Mouse (Mus musculus) hindbrain, embryonic 12.5 days (tissue): ENCODE data around the gene Vps50. TPM values are rescaled to one million over a fixed set of nuclear protein-coding genes. Genes with fewer than 3 reads are reported as not detected.
"Not testable (repeated sequence)": the region's sequence is repeated elsewhere in the genome, so short reads cannot be mapped to it uniquely, and the experiment has no call there.

ENCODE experiments used
- ATAC-seq: fragments of 200-750 bp; cut with Nextera tagmentation; 2 replicates; pipeline ENCODE4 v1.8.0; 2017; ENCODE audit warnings: moderate TSS enrichment; ENCODE audit not compliant: low FRiP score
- H3K27ac ChIP-seq: fragments of 300-500 bp; sonication (generic); 2 replicates; pipeline ENCODE4 v1.5.1; 2016; ENCODE audit warnings: mild to moderate bottlenecking
- H3K27me3 ChIP-seq: fragments of 300-500 bp; sonication (generic); 2 replicates; pipeline ENCODE4 v1.6.1; 2016; ENCODE audit warnings: mild to moderate bottlenecking
- H3K36me3 ChIP-seq: fragments of 300-500 bp; sonication (generic); 2 replicates; pipeline ENCODE4 v1.6.1; 2016; ENCODE audit warnings: mild to moderate bottlenecking
- H3K4me1 ChIP-seq: fragments of 300-500 bp; sonication (generic); 2 replicates; pipeline ENCODE4 v1.6.1; 2016
- H3K4me2 ChIP-seq: fragments of 300-500 bp; sonication (generic); replicated peaks from 2 replicates; pipeline ENCODE4 v1.6.1; 2016; ENCODE audit warnings: mild to moderate bottlenecking
- H3K4me3 ChIP-seq: fragments of 300-500 bp; sonication (generic); 2 replicates; pipeline ENCODE4 v1.5.1; 2016; ENCODE audit warnings: mild to moderate bottlenecking
- H3K9ac ChIP-seq: fragments of 300-500 bp; sonication (generic); 2 replicates; pipeline ENCODE4 v1.6.1; 2016; ENCODE audit warnings: mild to moderate bottlenecking, moderate library complexity
- H3K9me3 ChIP-seq: fragments of 300-500 bp; sonication (generic); replicated peaks from 2 replicates; pipeline ENCODE4 v1.6.1; 2016; ENCODE audit warnings: mild to moderate bottlenecking
- WGBS: fragments of 180-500 bp; shearing (Covaris S2); methylation state at CpG from one replicate; pipeline ENCODE4 v1.1.7; 2016; 5-methylcytosine and 5-hydroxymethylcytosine counted together
- polyA plus RNA-seq: library from polyadenylated mRNA; unstranded; fragments of >200 nt; fragmentation: Nextera tagmentation; extraction: Ambion mirVana; gene quantifications from 2 replicates; pipeline ENCODE4 v1.2.1, GENCODE M21; 2016

Gene Vps50
- polyA plus RNA-seq, 1 experiment from 2014 or later = 40.0 TPM

DNA sequence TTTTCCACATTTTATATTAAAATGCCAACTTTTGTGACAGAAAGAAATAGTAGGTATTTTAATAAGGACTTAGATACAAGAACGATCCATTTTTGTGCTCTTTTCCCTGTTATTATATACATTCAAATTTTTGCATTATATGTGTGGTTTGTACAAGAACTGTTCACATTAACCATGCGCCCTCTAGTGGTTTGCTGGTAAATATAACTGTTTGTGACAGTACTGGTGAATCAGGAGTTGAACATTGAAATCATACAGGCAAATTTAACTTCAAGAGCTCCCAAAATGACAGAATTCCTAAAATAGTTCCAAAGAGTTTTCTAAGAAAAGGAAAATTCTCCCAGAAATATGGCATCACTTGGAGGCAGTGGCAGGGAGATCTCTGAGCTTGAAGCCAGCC, 2.0 kb upstream of the Vps50 start:
- Histone ChIP-seq H3K36me3 (no peaks in the 10 kb centered on the region), H3K27me3 (no peaks in the 10 kb centered on the region), H3K4me1 (peaks cover 12% of the 10 kb centered on the region), H3K27ac (no peak overlapping the region), H3K9ac (no peak overlapping the region), H3K4me2 (no peak overlapping the region), H3K4me3 (no peak overlapping the region), H3K9me3 (no peaks in the 10 kb centered on the region)
- WGBS = 7% methylated on average over 2 of the region's 2 CpGs
- no peak for ATAC-seq

DNA sequence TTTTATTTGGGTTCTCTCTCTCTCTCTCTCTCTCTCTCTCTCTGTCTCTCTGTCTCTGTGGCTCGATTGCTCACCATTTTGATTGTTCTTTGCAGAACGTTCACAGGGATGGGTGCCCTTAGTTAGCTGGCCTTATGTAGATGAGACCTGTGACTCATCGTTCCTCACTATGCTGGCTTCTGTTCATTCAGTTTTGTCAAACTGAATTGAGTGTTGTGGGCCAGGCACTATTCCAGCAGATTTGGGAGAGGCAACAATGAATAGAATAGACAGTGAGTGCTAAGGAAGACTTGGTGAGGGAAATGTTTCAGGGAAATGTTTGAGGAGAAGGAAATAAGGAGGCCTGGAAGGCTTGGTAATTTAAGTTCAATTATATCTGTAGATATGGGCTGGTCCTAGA, 2.1 kb downstream of the Vps50 start:
- no peak overlapping the region for H3K4me2 ChIP-seq
- no peak overlapping the region for H3K4me3 ChIP-seq
- no peaks in the 10 kb centered on the region for H3K27me3 ChIP-seq
- no peak overlapping the region for H3K9ac ChIP-seq
- peaks cover 12% of the 10 kb centered on the region for H3K4me1 ChIP-seq
- no peaks in the 10 kb centered on the region for H3K9me3 ChIP-seq
- no peak overlapping the region for H3K27ac ChIP-seq
- ATAC-seq = no peak
- H3K36me3 ChIP-seq = no peaks in the 10 kb centered on the region
- WGBS = 87% methylated on average over 3 of the region's 3 CpGs

DNA sequence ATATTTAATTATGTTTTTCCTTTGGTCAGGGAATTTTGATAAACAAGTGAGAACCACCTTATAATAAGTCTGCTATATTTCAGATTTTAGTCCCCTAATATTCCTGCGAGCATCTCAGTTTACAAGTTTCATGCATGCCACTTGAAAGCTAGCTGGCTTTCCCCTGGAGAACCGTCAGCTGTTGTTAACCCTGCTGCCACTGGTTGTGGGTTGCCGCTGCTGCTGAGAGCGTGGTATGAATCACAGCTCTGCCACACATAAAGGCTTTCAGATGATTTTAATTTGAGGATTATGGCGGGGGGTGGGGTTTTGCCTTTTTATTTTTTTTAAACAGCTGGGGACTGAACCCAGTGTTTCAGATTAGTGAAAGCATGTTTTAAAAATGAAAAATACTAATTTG, 7.1 kb downstream of the Vps50 start:
- Histone ChIP-seq H3K4me2 (no peak overlapping the region), H3K27me3 (no peaks in the 10 kb centered on the region), H3K36me3 (no peaks in the 10 kb centered on the region), H3K9ac (no peak overlapping the region), H3K27ac (no peak overlapping the region), H3K9me3 (no peaks in the 10 kb centered on the region), H3K4me1 (no peaks in the 10 kb centered on the region), H3K4me3 (no peak overlapping the region)
- no peak for ATAC-seq
- WGBS = 72% methylated on average over 5 of the region's 5 CpGs

DNA sequence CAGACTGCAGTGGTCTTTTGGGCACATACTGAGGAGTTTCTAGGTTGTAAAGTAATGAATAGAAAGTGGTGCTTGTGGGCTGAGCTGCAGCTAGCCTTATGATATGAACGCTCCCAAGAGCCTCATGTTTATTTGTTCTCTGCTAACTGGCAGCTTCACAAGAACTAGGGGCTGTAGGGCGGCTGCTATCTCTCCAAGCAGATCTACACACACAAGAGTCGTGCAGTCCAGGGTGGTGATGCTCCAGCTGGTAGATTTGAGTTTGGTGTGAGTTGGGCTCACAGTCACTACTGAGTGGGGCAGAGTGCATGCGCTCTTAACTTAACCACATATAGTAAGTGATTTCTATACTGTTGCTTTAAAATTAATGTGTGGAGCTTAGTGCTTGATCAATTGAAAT, 8.9 kb downstream of the Vps50 start:
- ATAC-seq = no peak
- WGBS = 89% methylated on average over 4 of the region's 4 CpGs
- Histone ChIP-seq H3K4me1 (no peaks in the 10 kb centered on the region; the same call in 1 of the 2 replicates), H3K36me3 (no peaks in the 10 kb centered on the region), H3K27ac (no peak overlapping the region), H3K4me2 (no peak overlapping the region), H3K27me3 (no peaks in the 10 kb centered on the region), H3K9ac (no peak overlapping the region), H3K9me3 (no peaks in the 10 kb centered on the region), H3K4me3 (no peak overlapping the region)

DNA sequence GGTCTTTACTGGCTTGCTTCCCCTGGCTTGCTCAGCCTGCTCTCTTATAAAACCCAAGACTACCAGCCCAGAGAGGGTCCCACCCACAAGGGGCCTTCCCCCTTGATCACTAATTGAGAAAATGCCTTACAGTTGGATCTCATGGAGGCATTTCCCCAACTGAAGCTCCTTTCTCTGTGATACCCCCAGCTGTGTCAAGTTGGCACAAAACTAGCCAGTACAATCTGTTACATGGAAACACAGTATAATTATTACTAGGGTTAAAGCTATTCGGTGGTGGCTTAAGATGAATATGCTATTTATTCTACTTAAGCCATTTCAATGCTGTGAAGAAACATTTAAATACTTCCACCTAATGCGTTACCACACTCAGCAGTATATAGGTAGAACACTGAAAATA, 10.0 kb downstream of the Vps50 start:
- WGBS = 91% methylated on average over 2 of the region's 2 CpGs
- ATAC-seq = not testable (repeated sequence)

DNA sequence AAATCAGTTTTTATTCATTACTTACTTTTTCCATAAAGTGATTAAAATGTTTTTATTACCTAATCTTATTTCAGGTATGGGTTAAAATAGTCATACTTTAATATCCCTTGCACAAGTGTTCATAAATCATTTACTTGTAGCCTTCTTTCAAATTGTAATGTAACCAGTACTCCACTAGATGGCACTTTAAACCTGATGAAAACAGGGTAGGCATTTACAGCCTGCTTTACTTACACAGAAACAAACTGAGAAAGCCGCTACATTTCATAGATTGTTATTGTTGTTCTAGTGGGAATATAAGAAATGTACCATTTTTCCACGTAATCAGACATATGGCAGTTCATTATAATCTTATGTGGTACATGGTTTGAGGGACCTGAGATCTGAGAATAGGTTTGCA, 11.6 kb downstream of the Vps50 start:
- ATAC-seq = no peak
- Histone ChIP-seq H3K9ac (no peak overlapping the region), H3K36me3 (no peaks in the 10 kb centered on the region), H3K27me3 (no peaks in the 10 kb centered on the region), H3K9me3 (no peaks in the 10 kb centered on the region), H3K4me3 (no peak overlapping the region), H3K4me2 (no peak overlapping the region), H3K27ac (no peak overlapping the region), H3K4me1 (peaks cover 7% of the 10 kb centered on the region)
- WGBS = 34% methylated on average over 2 of the region's 2 CpGs

More for the DNA sequence above, 10.0 kb downstream of the Vps50 start:
- not testable (repeated sequence) for H3K27me3 ChIP-seq, H3K4me2 ChIP-seq, H3K9ac ChIP-seq, H3K4me1 ChIP-seq, H3K9me3 ChIP-seq, H3K4me3 ChIP-seq, H3K27ac ChIP-seq, H3K36me3 ChIP-seq

DNA sequence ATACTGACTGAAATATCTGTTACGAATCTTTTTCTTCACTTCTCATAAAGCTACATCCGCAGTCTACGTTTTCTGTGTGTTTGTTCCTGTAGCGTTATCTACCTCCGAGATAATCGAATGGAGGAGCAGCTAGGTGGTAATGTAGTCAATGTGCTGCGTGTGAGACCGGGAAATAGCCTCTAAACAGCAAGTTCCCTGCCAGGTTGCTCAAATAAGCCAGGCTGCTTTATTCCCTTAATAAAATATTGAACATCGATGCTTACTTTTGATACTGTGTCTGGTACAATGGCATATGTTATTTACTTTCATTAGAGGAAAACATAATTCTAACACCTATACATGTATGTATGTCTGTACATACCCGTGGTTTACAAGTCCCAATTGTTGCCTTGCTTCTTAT, 12.9 kb downstream of the Vps50 start:
- H3K27ac ChIP-seq = peak overlapping the region; percentile 86
- H3K9me3 ChIP-seq = no peaks in the 10 kb centered on the region
- peaks cover 7% of the 10 kb centered on the region for H3K4me1 ChIP-seq
- no peaks in the 10 kb centered on the region for H3K36me3 ChIP-seq
- no peak overlapping the region for H3K9ac ChIP-seq
- ATAC-seq = no peak
- H3K4me2 ChIP-seq = peak overlapping the region; percentile 44
- H3K27me3 ChIP-seq = no peaks in the 10 kb centered on the region
- 75% methylated on average over 10 of the region's 10 CpGs for WGBS
- H3K4me3 ChIP-seq = no peak overlapping the region

DNA sequence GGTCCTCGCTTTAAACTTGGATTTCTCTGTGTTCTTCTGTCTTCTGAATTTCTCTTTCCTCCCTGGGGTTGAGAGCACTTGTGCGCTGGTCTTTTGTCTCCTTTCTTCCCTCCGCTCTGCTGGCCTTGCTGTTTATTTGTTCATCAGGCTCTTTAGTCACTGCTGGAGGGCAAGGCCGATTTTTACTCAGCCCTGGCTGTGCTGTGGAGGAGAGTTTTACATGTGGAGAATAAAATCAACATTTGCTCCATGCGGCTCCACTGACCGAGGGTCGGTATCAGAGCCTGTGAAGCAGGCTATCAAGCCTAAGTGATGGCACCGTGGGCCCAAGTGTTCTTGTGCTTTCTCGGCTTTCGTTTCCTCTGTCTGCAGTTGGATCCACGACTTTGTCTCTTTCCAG, 13.4 kb downstream of the Vps50 start:
- H3K27ac ChIP-seq = peak overlapping the region; percentile 86
- peak overlapping the region; percentile 44 for H3K4me2 ChIP-seq
- H3K4me3 ChIP-seq = no peak overlapping the region
- peak; percentile 64 for ATAC-seq
- H3K36me3 ChIP-seq = no peaks in the 10 kb centered on the region
- 32% methylated on average over 11 of the region's 11 CpGs for WGBS
- H3K27me3 ChIP-seq = no peaks in the 10 kb centered on the region
- peaks cover 7% of the 10 kb centered on the region for H3K4me1 ChIP-seq
- no peaks in the 10 kb centered on the region for H3K9me3 ChIP-seq
- H3K9ac ChIP-seq = peak overlapping the region; percentile 50

DNA sequence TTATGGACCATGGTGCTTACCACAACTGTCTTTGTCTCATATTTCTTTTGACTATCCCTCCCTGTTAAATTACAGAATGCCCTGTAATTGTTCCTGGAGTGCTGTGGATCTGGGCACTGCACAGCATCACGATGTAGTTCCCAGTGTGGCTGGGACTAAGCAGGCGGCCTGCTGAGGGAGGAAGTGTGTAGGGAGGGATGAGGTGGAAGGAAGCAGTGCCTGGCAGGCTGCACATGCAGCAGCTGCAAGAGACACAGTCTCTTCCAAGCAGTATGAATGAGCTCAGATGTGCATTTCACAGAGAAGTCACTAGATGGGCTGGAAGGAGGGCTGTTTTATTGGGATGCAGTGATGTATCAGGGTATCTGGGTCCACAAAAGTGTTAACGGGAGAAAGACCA, 14.4 kb downstream of the Vps50 start:
- no peak overlapping the region for H3K4me2 ChIP-seq
- peak overlapping the region; percentile 44; the same call in 1 of the 2 replicates for H3K27ac ChIP-seq
- peak; percentile 74 for ATAC-seq
- no peak overlapping the region for H3K4me3 ChIP-seq
- peaks cover 7% of the 10 kb centered on the region for H3K4me1 ChIP-seq
- H3K36me3 ChIP-seq = 0 out of 2 replicates have a peak, but pooled peaks cover 2% of the 10 kb centered on the region
- H3K9me3 ChIP-seq = no peaks in the 10 kb centered on the region
- 38% methylated on average over 3 of the region's 3 CpGs for WGBS
- H3K9ac ChIP-seq = no peak overlapping the region
- H3K27me3 ChIP-seq = no peaks in the 10 kb centered on the region

DNA sequence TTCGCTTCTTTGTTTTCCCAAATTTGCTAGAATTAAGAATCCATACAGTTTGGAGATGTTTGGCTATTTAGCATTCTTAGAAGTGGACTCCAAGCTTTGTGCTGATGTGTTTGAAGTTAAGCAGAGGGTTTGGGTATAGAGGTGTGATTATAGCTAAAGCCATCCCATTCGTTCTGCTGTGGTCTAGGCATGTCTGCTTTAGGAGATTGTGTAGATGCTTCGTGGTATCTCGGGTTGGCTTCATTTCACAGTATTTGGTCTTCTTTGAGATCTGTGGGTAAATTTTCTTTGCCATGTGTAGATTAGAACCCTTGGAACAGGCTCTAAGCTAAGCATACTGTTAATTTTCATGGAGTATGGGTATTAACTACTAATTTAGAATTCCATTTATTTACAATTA, 30.0 kb downstream of the Vps50 start:
- Histone ChIP-seq H3K36me3 (peaks cover 2% of the 10 kb centered on the region; the same call in 1 of the 2 replicates), H3K9ac (no peak overlapping the region), H3K4me3 (no peak overlapping the region), H3K9me3 (no peaks in the 10 kb centered on the region), H3K27me3 (no peaks in the 10 kb centered on the region), H3K4me2 (no peak overlapping the region), H3K4me1 (0 out of 2 replicates have a peak, but pooled peaks cover 5% of the 10 kb centered on the region), H3K27ac (no peak overlapping the region)
- ATAC-seq = no peak
- WGBS = 89% methylated on average over 4 of the region's 4 CpGs

DNA sequence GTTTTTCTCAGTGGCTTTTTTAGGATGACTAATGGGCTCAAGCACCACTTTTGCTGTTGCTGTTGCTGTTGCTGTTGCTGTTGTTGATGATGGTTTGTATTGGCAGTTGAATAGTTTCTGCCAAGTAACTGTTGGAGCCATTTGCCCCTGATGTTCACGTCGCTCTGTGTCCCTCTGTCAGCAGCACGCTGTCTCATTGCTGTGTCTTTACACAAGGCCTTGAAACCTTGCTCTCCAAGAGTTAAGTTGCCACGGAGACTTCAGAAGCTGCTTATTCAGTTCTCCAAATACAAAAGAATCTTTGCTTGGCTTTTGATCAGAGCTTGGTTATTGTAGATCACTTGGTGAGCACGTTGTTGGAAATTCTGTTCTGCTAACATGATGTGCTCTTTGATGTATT, 33.3 kb downstream of the Vps50 start:
- H3K27ac ChIP-seq = no peak overlapping the region
- H3K4me3 ChIP-seq = no peak overlapping the region
- H3K4me1 ChIP-seq = 0 out of 2 replicates have a peak, but pooled peaks cover 5% of the 10 kb centered on the region
- H3K9ac ChIP-seq = no peak overlapping the region
- WGBS = 28% methylated on average over 5 of the region's 5 CpGs
- no peak overlapping the region for H3K4me2 ChIP-seq
- H3K36me3 ChIP-seq = 0 out of 2 replicates have a peak, but pooled peaks cover 4% of the 10 kb centered on the region
- no peaks in the 10 kb centered on the region for H3K27me3 ChIP-seq
- ATAC-seq = no peak
- no peaks in the 10 kb centered on the region for H3K9me3 ChIP-seq

DNA sequence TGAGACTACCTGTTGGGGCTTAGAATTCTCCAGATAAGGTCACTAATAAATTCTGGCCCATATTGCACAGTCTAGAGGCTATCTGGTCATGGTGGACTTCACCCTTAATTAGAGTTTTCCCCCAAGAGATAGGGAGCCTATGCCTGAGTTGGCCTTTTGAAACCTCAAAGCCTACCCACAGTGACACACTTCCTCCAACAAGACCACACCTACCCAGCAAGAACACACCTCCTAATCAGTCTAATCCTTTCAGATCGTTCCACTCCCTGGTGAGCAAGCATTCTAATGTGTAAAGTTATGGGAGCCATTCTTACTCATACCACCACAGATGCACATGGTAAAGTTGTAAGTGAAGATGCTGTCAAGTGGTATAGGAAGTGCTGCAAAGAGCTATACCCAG, 37.9 kb downstream of the Vps50 start:
- no peaks in the 10 kb centered on the region for H3K9me3 ChIP-seq
- no peak overlapping the region for H3K27ac ChIP-seq
- 0 out of 2 replicates have a peak, but pooled peaks cover 5% of the 10 kb centered on the region for H3K4me1 ChIP-seq
- no peak for ATAC-seq
- H3K4me2 ChIP-seq = no peak overlapping the region
- H3K9ac ChIP-seq = no peak overlapping the region
- H3K36me3 ChIP-seq = 0 out of 2 replicates have a peak, but pooled peaks cover 4% of the 10 kb centered on the region
- no peak overlapping the region for H3K4me3 ChIP-seq
- WGBS = 76% methylated on average over 1 of the region's 1 CpGs
- no peaks in the 10 kb centered on the region for H3K27me3 ChIP-seq

DNA sequence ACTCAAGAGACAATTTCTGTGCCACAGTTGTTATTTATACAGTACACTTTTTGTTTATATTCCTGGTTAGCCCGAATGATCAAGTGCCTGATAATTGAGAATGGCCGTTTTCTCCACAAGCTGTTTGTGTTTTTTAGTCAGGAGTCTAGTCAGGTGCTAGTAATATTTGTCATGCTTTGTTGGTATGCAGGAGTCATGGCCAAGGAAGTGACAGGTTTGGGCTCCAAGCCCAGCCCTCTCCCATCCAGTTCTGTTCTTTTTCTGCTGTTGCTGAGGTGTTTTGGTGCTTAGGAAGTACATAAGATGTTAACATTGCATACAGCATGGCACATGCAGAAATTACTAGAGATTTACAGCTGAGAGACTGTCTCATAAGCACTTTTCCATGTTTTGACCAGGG, 41.3 kb downstream of the Vps50 start:
- no peak overlapping the region for H3K27ac ChIP-seq
- 90% methylated on average over 2 of the region's 2 CpGs for WGBS
- ATAC-seq = no peak
- H3K9ac ChIP-seq = no peak overlapping the region
- H3K36me3 ChIP-seq = 0 out of 2 replicates have a peak, but pooled peaks cover 3% of the 10 kb centered on the region
- H3K4me2 ChIP-seq = no peak overlapping the region
- no peak overlapping the region for H3K4me3 ChIP-seq
- no peaks in the 10 kb centered on the region for H3K9me3 ChIP-seq
- no peaks in the 10 kb centered on the region for H3K4me1 ChIP-seq
- H3K27me3 ChIP-seq = no peaks in the 10 kb centered on the region
